Mouse (Mus musculus): ENCODE measurements at regions not wholly inside any gene's neighbourhood (a gene's known extent, or its start where the extent isn't known, plus 50 kb on each side); places are given as distances from the start of the nearest gene placed in this dataset.

- DNase-seq (ENCODE audit: low read depth, low spot score) = no peak
Measured at GRCm38 (mm10) chr9:23062656-23063444, 160.0 kb upstream of the Bmper start.

DNA sequence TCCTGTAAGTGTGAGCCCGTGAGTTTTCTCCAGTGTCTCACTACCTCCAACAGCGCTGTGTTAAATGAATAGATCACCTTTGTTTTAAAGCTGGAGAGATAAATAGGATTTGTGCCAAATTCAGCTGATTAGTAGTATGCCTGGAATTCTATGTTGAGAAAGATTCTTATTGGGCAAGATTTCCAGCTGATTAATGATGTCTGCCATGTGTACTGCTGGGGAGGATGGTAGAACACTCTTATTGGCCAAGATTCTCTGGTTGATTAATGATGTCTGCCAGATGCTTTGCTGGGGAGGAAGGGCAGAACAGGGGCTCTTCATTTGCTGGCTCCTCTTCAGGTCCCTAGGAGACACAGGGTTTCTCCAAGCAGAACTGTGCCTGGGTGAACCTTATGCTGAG lies 158.9 kb upstream of the Bmper start:
- no peak for DNase-seq (ENCODE audit: low read depth, low spot score)

GRCm38 (mm10) chr9:23064811-23065210 lies 158.1 kb upstream of the Bmper start:
- no peak for DNase-seq (ENCODE audit: low read depth, low spot score)

GRCm38 (mm10) chr9:23068101-23068791 lies 154.6 kb upstream of the Bmper start:
- DNase-seq (ENCODE audit: low read depth, low spot score) = no peak

DNA sequence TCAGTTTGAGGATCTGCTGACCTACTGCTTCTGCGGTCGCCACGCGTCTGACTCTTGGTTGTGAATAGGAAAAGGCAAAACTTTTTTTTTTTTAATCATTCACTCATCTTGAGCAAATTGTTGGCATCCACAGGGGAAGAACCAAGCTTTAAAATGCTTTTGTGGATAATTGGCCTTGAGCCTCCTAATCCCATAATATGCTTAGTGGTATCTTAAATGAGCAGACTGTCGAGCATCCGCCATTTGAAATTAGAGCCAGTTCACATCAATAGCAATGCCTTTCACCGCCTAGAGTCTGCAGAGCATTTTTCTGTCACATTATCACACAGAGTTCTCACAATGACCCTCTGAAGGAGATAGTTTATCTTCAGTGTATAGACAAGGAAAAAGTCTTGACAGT lies 153.7 kb upstream of the Bmper start:
- no peak for DNase-seq (ENCODE audit: low read depth, low spot score)

DNA sequence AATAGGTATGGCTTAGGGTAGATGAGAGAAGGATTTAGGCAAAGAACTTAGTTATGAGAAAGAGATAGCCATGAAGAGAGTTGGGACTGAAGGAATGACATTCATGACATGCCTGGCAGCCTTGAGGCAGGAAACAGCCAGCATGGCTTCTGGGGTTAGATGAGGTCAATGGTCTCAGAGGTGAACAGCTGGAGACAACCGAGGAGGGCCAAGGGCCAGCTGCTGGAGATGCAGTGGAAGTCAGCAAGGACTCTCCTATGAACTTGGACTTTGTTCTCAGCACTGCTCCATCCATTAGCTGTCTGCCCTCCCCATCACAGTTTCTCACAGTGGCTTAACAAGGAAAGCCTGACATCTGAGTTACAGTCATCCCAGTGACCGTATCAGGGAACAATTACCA lies 151.9 kb upstream of the Bmper start:
- DNase-seq (ENCODE audit: low read depth, low spot score) = no peak

GRCm38 (mm10) chr9:23072741-23073140 lies 150.1 kb upstream of the Bmper start:
- no peak for DNase-seq (ENCODE audit: low read depth, low spot score)

DNA sequence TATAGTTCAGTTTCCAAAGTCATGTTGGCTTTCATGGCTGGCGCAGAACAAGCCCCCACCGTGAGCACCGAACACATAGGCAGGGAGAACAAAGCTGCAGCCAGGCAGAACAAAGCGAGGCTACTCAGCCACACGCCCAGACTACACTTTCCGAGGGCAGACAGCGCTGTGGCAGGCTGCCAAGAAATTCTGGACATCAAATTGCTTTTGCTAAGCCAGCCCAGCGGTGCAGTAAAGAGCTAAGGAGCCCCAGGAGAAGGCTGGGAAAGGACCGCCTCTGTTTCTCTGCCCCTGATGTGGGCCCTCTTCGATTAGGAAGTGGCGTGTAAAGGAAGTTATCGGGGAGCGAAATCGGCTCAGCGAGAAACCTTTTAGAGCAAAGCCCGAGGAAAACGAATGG lies 139.3 kb upstream of the Bmper start:
- DNase-seq (ENCODE audit: low read depth, low spot score) = peak; percentile 20

DNA sequence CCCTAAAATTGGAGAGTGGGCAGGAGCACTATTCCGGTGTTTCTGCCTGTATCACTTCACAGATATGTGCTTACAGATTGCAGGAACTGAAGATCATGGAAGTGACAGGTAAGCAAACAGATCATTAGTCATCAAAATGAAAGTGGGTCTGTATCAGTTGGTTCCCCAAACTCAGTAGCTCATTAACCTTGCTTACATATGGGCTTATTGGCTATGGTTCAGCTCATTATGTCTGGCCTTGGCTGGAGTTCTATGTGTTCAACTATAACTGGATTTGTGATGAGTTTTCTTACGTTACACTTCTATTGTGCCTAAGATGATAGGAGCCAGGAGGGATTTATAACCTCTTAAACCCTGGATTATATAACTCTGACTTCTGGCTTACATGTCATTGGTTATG lies 133.5 kb upstream of the Bmper start:
- no peak for DNase-seq (ENCODE audit: low read depth, low spot score)

DNA sequence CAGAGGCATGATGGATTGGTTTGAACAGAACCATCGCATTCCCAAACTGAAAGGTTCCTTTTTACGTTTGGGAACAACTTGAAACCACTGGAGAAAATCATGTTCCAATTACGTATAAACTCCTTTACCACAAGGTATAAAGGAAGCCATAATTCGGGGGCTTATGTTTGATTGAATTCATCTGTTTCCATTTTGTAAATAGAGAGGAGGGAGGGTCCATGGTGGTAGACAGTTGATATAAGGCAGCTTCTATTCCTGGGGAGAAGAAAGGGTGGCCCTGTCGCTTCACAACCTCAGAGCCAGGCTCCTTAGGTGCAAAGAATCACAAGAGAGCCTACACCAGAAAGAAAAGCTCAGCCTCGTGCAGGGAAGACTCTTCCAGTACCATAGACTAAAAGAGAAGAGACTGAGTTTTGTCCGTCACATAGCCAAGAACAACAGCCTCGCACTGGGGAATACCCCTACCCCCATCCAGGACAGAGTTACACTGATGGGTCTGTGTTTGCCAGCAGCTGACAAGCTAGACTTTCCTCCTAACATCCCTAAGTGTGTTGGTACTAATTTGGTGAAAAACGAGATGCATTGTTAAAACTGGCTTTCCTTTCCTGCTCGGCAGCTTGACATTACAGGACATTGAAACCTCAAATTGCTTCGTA lies 125.6 kb upstream of the Bmper start:
- no peak for DNase-seq (ENCODE audit: low read depth, low spot score)

DNA sequence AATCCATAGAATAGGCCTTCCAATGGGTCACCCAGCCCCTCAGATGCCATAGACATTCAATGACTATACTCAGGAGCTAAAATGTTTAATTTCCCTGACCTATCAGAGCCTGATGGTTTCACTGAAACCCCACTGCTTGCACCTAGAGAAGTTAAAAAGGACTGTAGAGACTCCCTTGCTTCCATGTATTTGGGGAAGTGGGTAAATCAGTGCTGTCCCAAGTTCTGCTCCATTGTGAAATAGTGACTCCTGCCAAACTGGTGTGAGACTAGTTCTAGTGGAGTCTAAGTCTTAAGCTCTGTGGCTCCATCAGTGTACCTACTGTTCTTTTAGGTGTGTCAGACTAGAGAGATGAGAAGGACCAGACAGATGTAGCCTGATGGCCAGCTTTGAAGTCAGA lies 121.3 kb upstream of the Bmper start:
- no peak for DNase-seq (ENCODE audit: low read depth, low spot score)

DNA sequence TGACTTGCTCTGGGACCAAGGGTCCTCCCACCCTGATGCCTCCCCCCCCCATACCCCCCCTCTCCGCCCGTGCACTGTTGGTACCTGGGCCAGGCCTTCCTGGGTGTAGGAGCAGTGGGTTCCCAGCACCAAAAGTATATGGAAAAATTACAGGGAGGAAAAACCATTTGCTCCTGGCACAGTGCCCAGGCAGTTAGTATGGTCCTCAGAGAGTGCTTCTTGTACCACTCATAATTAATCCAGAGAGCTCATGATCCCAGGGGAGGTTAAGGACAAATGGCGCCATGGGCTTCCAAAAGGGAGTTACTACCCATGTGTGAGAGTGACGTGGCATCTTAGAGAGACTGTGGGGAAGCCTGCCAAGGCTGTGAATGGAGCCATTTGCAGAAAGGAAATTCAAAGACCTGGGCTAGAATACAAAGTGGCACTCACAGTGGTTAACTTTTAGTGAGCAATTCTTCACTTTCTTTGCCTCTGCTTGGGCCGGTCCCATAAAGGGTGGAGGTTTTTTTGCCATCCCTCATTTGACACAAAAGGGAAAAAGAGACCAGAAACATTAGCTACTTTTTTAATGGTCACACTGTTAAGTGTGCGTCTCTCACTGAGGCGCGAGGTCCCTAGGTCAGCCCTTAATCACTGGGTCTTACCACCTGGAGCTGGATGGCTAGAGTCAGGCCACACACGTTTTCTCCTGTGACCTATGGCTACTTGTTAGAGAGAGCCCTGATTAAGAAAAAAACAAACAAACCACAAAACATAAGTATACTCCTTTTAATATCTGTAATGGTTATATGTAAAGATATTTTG lies 120.7 kb upstream of the Bmper start:
- no peak for DNase-seq (ENCODE audit: low read depth, low spot score)

DNA sequence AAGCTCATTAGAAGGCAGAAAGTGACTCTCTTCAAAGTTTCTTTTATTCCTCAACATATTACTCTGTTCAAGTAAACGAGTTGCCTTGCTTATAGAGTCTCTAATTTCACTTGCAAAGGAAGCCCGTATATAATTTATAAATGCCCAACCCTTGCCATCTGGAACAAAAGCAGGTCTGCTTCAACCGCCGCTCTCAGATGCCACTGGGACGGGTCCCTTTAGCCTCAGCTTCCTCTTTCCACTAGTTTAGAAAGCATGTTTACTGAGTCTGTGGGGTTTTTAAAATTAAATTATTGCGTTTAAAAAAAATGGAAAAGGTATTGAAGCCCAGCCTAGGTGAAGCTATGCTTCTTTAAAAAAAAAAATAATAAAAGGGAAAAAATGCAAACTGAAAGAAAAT lies 111.4 kb upstream of the Bmper start:
- no peak for DNase-seq (ENCODE audit: low read depth, low spot score)

- no peak for DNase-seq (ENCODE audit: low read depth, low spot score)
Measured at GRCm38 (mm10) chr9:23115026-23115425, 107.8 kb upstream of the Bmper start.

- no peak for DNase-seq (ENCODE audit: low read depth, low spot score)
Measured at GRCm38 (mm10) chr9:23115540-23115939, 107.3 kb upstream of the Bmper start.

DNA sequence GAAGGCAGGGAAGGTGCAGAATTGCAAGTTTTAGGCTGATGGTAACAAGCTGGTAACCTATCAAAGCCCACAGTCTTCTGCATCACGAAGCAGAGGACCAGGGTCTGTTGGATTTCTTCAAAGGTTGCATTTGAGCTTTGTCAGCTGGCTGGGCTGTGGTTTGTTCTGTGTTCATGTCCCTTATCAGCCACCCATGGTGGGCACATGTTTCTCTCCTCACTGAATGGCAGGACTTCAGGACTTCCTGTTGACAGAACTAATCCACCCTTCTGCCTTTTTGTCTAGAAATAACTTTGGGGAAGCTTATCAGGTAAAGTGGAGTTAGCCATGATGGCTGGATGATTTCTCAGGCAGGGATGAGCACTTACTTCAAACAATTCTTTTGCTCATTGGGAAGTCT lies 106.6 kb upstream of the Bmper start:
- DNase-seq (ENCODE audit: low read depth, low spot score) = no peak

GRCm38 (mm10) chr9:23119811-23120210 lies 103.1 kb upstream of the Bmper start:
- DNase-seq (ENCODE audit: low read depth, low spot score) = no peak

GRCm38 (mm10) chr9:23120814-23121213 lies 102.1 kb upstream of the Bmper start:
- DNase-seq (ENCODE audit: low read depth, low spot score) = no peak

DNA sequence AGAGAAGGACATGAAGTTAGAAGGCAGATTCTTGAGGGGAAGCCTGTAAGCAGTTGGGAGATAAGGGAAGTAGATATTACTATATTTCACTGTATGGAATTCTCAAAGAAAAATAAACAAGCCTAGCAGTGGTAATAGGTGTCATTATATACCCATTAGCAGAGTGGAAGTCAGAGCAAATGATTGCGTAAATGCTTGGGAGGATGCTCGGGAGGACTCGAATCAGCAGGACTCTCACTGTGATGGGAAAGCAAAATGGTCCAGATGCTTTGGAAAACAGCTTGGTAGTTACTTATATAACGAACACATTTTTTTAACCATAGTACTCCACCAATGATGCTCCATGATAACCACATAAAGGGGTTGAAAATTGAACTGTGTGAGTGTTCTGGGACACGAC lies 100.4 kb upstream of the Bmper start:
- DNase-seq (ENCODE audit: low read depth, low spot score) = no peak

DNA sequence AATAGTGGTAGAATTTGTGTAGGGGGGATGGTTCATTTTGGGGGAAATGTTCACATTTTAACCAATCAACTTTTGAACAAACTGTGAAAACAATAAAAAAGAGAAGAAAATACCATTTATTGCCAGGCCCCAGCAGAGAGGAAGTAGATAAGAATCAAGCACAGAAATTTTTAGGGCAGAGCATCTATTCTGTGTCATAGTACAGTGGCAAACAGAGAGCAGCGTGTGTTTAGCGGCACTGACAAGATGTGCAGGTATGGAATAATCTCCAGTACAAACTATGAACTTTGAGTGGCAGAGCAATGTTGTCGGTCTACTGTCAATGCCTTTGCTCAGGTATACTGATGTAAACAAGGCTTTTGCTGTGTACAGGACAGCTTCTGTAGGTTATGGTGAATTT lies 99.4 kb upstream of the Bmper start:
- DNase-seq (ENCODE audit: low read depth, low spot score) = no peak

DNA sequence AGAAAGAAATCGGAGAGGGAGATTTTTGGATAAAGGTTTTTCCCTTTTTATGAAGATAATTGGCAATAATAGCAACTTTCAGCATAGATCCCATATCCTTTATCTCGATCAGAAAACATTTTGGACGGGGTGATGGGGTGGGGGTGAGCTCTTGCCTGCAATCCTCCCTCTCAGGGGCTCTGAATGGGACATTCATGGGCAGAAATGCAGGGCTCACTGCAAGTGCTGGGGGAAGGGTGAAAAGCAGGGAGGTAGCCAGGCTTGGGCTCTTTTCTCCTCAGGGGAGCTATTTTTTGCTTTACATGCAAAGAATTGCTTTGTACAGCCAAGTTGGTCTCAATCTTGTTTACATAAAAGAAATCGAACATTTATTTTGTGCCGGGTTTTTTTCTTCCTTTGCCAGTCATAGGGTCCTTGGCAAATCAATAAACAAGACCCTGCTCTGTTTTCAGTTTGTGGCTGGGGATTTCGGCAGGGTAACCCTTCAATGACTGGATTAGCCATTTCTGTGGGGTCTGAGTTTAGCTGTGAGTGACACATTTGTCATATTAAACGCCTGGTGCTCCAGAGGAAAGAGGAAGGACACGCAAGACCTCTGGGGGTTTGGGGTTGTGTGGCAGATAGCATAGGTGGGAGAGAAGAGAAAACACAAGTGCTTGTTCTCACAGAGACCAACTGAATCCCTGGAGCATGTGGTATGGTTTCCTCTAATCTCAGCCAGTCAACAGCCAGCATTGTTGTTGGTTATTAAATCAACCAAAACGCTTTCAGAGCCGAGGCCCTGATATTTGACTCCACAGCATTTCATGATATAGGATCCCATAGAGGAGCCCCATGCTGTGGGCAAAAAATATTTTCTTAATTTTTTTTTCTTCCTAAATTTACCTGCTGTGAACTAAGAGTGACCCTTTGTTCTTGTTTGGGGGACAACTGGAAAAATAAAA lies 96.8 kb upstream of the Bmper start:
- DNase-seq (ENCODE audit: low read depth, low spot score) = no peak

Data from retina, adult 2 months (tissue).